Mouse (Mus musculus) CD8-positive naive resting alpha-beta T cell, adult 2 months (primary cell): ENCODE data around the gene Pde6h.

Experiments
- DNase-seq, 2 experiments: peaks; one replicate each; pipeline ENCODE4 v3.0.0; 2022; ENCODE audit warnings: low read depth in 2 of 2, low spot score in 2 of 2

Gene Pde6h

GRCm38 (mm10) chr6:137014346-137014745 is 90.7 kb downstream of the Pde6h start:
- no peak for DNase-seq

DNA sequence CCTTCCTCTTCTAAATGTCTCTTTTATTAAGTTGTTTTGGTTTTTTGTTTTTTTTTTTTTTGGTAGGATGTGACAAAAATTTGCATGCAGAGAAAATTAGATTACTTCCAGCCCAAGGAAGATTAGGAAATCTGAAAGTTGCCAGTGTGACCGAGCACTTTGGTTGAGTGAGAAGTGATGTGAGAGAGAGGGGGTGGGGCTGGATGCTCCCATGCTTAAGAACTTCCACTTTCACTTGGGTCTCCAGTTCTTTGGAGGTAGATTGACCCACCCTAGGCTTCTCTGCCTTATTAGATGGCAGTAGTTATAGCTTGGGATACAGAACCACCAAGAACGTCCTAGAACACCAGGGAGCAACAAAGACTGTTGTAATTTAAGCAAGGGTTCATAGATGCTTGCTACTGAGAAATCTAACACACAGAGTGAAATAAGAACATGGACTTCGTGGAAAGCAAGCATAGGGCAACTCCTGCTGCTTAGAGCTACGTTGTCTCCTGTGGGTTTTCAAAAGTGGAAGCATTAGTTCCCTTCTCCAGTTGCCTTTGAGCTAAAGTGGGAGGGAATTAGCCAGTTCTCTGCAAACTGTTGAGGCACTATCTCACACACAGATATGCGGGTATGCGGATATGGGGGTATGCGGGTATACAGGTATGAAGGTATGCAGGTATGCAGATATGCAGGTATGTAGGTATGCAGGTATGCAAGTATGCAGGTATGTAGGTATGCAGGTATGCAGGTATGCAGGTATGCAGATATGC is 93.8 kb downstream of the Pde6h start:
- no peak for DNase-seq
